Mouse (Mus musculus) G1E (cell line): ENCODE results near the gene Kcnmb2.

Source experiments
- CTCF ChIP-seq: IDR thresholded peaks from 2 replicates; pipeline ENCODE4 v1.5.1; 2012; ENCODE audit warnings: low read depth, low read length, inconsistent platforms, mixed read lengths
- GATA1 ChIP-seq: IDR thresholded peaks from 2 replicates; pipeline ENCODE4 v1.6.1; 2012; ENCODE audit warnings: borderline replicate concordance, low read length, inconsistent platforms, mixed read lengths
- GATA2 ChIP-seq: IDR thresholded peaks from 2 replicates; pipeline ENCODE4 v1.6.1; 2012; ENCODE audit warnings: low read depth, low read length, inconsistent platforms, borderline replicate concordance
- TAL1 ChIP-seq: conservative IDR thresholded peaks from 2 replicates; pipeline ENCODE4 v1.6.1; 2012; ENCODE audit warnings: low read depth, low read length, inconsistent platforms, mixed read lengths

- TF ChIP-seq CTCF (no peak), TAL1 (no peak), GATA1 (no peak), GATA2 (no peak)
Measured at GRCm38 (mm10) chr3:32063312-32063711, 161.0 kb downstream of the Kcnmb2 start.
